Mouse (Mus musculus): ENCODE measurements around the gene Cachd1.

DNA sequence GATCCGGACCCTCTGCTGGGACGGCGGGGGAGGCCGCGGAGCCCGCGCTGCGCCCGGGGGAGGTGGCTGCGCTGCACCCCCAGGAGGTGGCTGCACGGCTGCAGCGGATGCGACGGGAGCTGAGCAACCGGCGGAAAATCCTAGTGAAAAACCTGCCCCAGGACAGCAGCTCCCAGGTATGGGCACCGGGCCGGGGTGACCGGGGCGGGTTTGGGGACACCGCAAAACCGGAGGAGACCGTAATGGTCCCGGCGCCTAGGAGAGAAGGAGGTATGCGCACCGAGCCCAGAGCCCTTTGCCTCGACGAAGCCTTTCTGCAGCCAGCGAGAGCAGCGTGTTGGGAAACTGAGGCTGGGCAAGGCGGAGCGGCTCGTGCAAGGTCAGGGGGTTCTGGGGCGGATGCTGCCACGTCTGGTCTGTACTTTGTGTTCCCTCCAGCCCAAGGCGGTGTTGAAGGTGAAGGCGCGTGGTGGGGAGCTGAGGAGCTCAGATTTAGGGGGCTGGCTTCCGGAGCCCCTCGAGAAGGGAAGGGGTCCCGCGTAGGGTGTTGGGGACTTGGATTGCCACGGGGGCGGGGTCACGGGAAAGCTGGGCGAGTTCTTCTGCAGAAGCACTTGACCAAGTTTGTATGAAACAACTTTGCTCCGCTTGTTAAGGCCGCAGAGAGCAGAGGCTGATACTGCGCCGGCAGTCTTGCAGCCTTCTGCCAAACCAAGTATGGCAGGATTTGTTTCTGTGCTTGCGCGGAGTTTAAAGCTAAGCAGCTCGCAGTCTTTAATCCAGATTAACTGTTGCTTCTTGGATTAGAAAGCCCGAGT, 292.9 kb downstream of the Cachd1 start:
- TF ChIP-seq CTCF (IDR thresholded peaks at IDR 0.05; ENCODE audit: insufficient read depth, low read length), result no peak
- no peak for TF ChIP-seq POLR2A (IDR thresholded peaks at IDR 0.05; ENCODE audit: borderline replicate concordance, extremely low read depth, low read depth, low read length)

All from lung, adult 2 months (tissue).